Mouse (Mus musculus): ENCODE results near the gene Tusc1. TPM values are rescaled to one million over a fixed set of nuclear protein-coding genes. Genes with fewer than 3 reads are reported as not detected.
A peak's percentile ranks its signal among the peaks of the same experiment; 100 is the strongest.

Tusc1 gene
- 7.7 and 7.9 TPM in 2 replicates for polyA plus RNA-seq (2015; fragmentation: Nextera tagmentation; extraction: Ambion mirVana)

DNA sequence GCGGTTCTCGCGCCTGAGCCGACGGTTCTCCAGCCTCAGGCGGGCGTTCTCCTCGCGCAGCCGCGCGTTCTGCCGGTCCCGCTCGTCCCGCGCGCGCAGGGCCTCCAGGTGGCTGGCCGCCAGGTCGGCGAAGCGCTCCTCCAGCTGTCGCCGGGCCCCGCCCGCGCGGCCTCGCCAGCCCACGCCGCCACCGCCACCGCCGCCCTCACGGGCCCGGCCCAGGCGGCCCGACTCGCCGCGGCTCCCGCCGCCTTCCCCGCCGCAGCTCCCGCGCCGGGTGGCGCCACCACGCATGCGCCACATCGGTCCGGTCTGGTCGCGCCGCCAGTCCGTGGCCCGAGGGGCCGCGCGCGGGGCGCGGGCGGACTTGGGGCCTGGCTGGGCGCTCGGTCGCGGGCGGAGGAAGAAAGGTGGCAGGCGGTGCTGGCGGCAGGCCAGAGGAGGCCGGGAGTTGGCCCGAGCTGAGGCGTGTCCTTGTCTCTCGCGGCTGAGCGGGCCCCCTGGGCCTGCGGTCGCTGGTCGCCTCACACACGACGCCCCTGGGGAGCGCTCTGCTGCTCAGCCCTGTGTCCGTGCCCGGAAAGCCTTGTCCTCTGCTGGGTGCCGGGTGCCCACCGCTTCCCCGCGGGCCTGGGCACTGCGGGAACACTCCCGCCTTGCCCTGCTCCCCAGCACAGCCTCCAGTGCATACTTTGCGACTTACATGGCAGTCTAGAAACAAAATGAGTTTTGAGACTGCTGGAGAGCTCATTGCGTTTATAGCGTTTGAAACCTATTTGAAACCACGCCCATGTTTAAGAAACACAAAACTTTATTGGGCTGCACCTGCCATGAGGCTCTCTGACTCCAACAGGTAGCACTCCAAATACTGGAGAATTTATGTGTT lies at the start of gene Tusc1:
Gene Tusc1 (minus strand): TSS at position 394 of the 886 bp plus-strand sequence.
- H3K4me3 ChIP-seq = peak within 1 kb of the TSS; percentile 88
- no peaks in the 10 kb centered on the region for H3K27me3 ChIP-seq
- ATAC-seq (replicated peaks) = peak; percentile 93
- no peaks in the 10 kb centered on the region for H3K9me3 ChIP-seq
- peak within 1 kb of the TSS; percentile 85 for H3K9ac ChIP-seq (replicated peaks)
- H3K4me2 ChIP-seq (replicated peaks) = peak within 1 kb of the TSS; percentile 82
- H3K4me1 ChIP-seq = peaks cover 3% of the 10 kb centered on the region; the same call in 1 of the 2 replicates
- no peaks in the 10 kb centered on the region for H3K36me3 ChIP-seq
- H3K27ac ChIP-seq (replicated peaks) = peak within 1 kb of the TSS; percentile 93
- under 1% methylated on average over 88 of the region's 97 CpGs for WGBS

DNA sequence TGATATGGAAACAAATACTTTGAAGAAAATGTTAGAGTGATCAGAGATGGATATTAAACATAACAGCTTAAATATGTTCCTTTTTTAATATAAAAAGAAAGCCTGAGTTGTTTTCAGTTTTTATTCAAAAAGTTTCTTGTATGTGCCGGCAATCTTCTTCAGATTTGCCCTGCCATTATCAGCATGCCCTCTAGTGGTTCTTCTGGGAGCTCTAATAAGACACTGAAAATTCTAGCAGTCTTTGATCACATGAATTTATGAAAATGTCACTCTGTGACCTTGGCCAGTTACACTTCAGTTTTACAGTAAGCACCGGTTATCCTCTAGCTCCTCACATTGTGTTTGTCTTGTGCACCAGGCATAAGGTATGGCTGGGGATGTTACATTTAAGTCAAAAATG lies 17.6 kb upstream of the Tusc1 start:
- 62% methylated on average over 2 of the region's 2 CpGs for WGBS
- Histone ChIP-seq H3K27ac (replicated peaks) (no peak overlapping the region), H3K9me3 (no peaks in the 10 kb centered on the region), H3K4me2 (replicated peaks) (no peak overlapping the region), H3K4me3 (no peak overlapping the region), H3K9ac (replicated peaks) (no peak overlapping the region), H3K4me1 (no peaks in the 10 kb centered on the region), H3K36me3 (no peaks in the 10 kb centered on the region), H3K27me3 (no peaks in the 10 kb centered on the region)
- ATAC-seq (replicated peaks) = no peak

DNA sequence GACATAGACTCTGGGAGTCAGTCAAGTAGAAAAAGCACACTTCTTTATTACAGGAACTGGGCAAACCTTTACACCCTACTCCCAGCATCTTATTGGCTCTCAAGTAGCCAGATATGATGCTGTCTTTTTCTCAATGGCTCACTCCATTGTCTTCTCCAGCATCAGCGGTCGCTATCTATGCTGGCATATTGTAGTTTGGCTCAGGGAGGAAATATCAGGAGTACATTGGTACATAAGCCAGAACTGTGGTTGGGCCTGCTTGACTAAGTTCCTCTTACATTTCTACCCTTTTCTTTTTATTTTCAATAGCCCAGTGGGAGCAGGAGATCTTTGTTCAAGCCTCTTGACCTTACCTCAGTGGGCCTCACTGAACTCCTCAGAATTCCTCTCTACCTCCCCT lies 9.0 kb upstream of the Tusc1 start:
- no peaks in the 10 kb centered on the region for H3K4me1 ChIP-seq
- no peak overlapping the region for H3K9ac ChIP-seq (replicated peaks)
- no peak for ATAC-seq (replicated peaks)
- H3K4me2 ChIP-seq (replicated peaks) = no peak overlapping the region
- WGBS = 94% methylated on average over 2 of the region's 2 CpGs
- H3K4me3 ChIP-seq = no peak overlapping the region
- H3K36me3 ChIP-seq = no peaks in the 10 kb centered on the region
- H3K27me3 ChIP-seq = no peaks in the 10 kb centered on the region
- no peak overlapping the region for H3K27ac ChIP-seq (replicated peaks)
- H3K9me3 ChIP-seq = no peaks in the 10 kb centered on the region

DNA sequence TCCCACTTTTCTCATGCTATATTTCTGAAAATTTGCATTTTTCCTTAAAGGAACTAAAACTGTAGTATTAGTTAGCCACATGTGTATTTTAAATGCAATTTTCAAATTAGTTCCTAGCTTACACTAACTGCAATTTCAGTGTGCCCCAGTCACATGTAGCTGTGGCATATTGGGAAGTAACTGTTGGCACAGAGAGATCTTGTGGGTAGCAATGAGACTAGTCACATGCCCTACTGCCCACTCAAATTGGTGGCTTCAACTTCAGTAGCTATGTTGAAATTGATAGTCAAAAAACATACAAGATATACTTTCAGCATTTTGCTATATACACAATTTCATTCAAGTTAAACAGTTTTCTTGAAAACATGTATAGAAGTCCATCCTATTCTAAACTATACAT lies 6.3 kb upstream of the Tusc1 start:
- H3K9ac ChIP-seq (replicated peaks) = no peak overlapping the region
- no peaks in the 10 kb centered on the region for H3K4me1 ChIP-seq
- no peak overlapping the region for H3K4me3 ChIP-seq
- H3K9me3 ChIP-seq = no peaks in the 10 kb centered on the region
- no peak overlapping the region for H3K4me2 ChIP-seq (replicated peaks)
- no peak for ATAC-seq (replicated peaks)
- H3K27me3 ChIP-seq = no peaks in the 10 kb centered on the region
- H3K27ac ChIP-seq (replicated peaks) = no peak overlapping the region
- no peaks in the 10 kb centered on the region for H3K36me3 ChIP-seq

DNA sequence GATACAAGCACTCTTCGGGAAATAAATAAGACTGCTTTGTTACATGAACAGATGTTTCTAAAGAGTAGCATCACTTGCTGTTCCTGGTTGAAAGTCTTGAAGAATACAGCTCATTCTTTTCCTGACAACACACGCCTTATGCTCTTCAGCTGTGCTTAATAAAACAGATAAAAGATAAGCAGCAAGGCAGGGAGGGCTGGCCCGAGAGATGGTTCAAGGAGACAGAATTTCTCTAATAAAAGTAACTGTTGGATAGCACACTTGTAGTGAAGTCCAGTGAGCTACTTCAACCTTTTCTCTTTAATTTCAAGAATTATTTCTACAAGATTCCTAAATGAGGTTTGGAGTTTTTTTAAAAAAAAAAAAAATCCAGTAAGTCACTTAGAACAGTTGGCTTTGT lies 2.7 kb upstream of the Tusc1 start:
- Histone ChIP-seq H3K9ac (replicated peaks) (no peak overlapping the region), H3K36me3 (no peaks in the 10 kb centered on the region), H3K9me3 (no peaks in the 10 kb centered on the region), H3K27ac (replicated peaks) (no peak overlapping the region), H3K4me2 (replicated peaks) (no peak overlapping the region), H3K27me3 (no peaks in the 10 kb centered on the region), H3K4me3 (no peak overlapping the region), H3K4me1 (peaks cover 3% of the 10 kb centered on the region; the same call in 1 of the 2 replicates)
- no peak for ATAC-seq (replicated peaks)
- 88% methylated on average over 3 of the region's 3 CpGs for WGBS

DNA sequence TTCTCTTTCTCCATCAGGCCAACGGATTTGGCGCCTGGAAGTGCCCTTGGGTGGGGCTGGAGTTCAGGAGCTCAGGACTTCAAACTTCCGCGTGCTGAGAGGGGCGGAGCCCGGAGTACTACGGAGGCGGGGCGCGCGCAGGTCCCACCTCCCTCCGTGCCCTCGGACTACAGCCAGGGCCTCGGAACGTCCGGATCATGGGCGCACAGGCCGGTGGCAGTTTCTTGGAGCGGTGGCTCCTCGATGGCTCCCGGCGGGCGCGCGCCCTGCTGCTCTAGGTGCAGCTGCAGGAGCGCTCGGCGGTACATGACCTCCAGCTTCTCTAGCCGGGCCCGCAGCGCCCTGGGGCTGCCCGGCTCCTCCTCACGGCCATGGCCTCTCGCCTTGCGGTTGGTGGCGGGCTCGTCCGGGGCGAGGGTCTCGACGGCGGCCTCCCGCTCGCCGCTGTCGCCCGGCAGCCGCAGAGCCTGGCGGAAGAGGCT lies 634 bp downstream of the Tusc1 start:
- Histone ChIP-seq H3K27ac (replicated peaks) (peak overlapping the region; percentile 93), H3K4me1 (peaks cover 3% of the 10 kb centered on the region; the same call in 1 of the 2 replicates), H3K9ac (replicated peaks) (peak overlapping the region; percentile 85), H3K4me2 (replicated peaks) (peak overlapping the region; percentile 82), H3K4me3 (peak overlapping the region; percentile 88), H3K36me3 (no peaks in the 10 kb centered on the region), H3K27me3 (no peaks in the 10 kb centered on the region), H3K9me3 (no peaks in the 10 kb centered on the region)
- under 1% methylated on average over 49 of the region's 49 CpGs for WGBS
- ATAC-seq (replicated peaks) = peak; percentile 88

DNA sequence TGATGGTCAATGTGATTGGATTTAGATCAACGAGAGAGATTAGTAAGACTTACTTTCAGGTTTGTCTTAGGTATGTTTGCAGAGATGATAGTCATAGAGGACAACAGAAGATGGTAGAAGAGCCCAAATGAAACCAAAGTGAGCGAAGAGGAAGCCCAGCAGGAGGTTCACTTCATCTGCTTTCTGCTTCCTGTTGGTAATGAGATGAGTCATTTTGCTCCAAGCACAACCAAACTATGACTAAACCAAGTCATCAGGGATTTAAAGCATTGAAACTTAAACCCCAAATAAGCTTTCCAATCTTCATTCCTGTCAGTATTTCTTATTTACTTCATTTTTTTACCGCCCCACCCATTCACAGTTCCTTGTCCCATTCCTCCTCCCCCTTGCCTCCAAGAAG lies 27.8 kb downstream of the Tusc1 start:
- WGBS = 88% methylated on average over 3 of the region's 3 CpGs
- Histone ChIP-seq H3K4me2 (replicated peaks) (no peak overlapping the region), H3K27ac (replicated peaks) (no peak overlapping the region), H3K9me3 (no peaks in the 10 kb centered on the region), H3K36me3 (no peaks in the 10 kb centered on the region), H3K27me3 (no peaks in the 10 kb centered on the region), H3K9ac (replicated peaks) (no peak overlapping the region), H3K4me3 (no peak overlapping the region), H3K4me1 (no peaks in the 10 kb centered on the region)
- no peak for ATAC-seq (replicated peaks)

DNA sequence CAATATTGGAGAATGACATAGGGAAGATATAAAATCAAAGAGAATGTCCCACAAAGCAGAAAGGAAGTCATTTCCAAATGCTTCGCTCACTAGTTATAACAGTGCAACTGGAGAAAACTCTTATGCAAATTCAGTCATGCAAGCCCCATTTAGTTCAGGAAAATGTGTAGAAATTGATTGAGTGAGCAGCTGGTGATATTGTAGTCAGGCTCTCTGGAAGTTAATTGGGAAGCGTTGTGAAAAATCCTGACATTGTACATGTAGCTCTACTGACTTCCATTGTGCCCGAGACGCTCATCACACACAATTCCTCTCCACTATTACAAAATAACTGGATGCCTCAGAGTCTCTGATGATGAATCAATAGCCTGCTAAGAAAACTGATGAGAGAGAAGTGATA lies 49.2 kb downstream of the Tusc1 start:
- Histone ChIP-seq H3K9ac (replicated peaks) (no peak overlapping the region), H3K4me3 (no peak overlapping the region), H3K36me3 (no peaks in the 10 kb centered on the region), H3K27me3 (no peaks in the 10 kb centered on the region), H3K4me1 (no peaks in the 10 kb centered on the region), H3K4me2 (replicated peaks) (no peak overlapping the region), H3K27ac (replicated peaks) (no peak overlapping the region), H3K9me3 (no peaks in the 10 kb centered on the region)
- ATAC-seq (replicated peaks) = peak; percentile 43; the same call in 1 of the 2 replicates
- 59% methylated on average over 4 of the region's 4 CpGs for WGBS
